Mouse (Mus musculus) heart, adult 2 months (tissue): ENCODE results near the gene Gm11569. TPM values are rescaled to one million over a fixed set of nuclear protein-coding genes. Genes with fewer than 3 reads are reported as not detected.
"Not testable (repeated sequence)": the region's sequence is repeated elsewhere in the genome, so short reads cannot be mapped to it uniquely, and the experiment has no call there.

ENCODE experiments used
- DNase-seq, 2 experiments: peaks; one replicate each; pipeline ENCODE4 v3.0.0; 2021
- H3K27ac ChIP-seq: fragments of 200-600 bp; 2 replicates; pipeline ENCODE4 v1.8.1; 2022
- H3K27me3 ChIP-seq: fragments of 200-500 bp; 2 replicates; pipeline ENCODE4 v1.6.1; 2012; ENCODE audit warnings: mild to moderate bottlenecking, low read length, inconsistent platforms, mixed read lengths; ENCODE audit not compliant: control insufficient read depth, insufficient read depth
- H3K36me3 ChIP-seq: fragments of 200-500 bp; 2 replicates; pipeline ENCODE4 v1.6.1; 2012; ENCODE audit warnings: low read length, inconsistent platforms; ENCODE audit not compliant: control insufficient read depth, insufficient read depth
- H3K4me1 ChIP-seq: fragments of 200-500 bp; 2 replicates; pipeline ENCODE4 v1.6.1; 2011; ENCODE audit warnings: low read length; ENCODE audit not compliant: control insufficient read depth, insufficient read depth
- H3K4me3 ChIP-seq: fragments of 200-600 bp; 2 replicates; pipeline ENCODE4 v1.8.1; 2022
- H3K79me2 ChIP-seq: fragments of 200-500 bp; replicated peaks from 2 replicates; pipeline ENCODE4 v1.6.1; 2012; ENCODE audit warnings: mild to moderate bottlenecking, inconsistent platforms, low read length, moderate library complexity, mixed read lengths; ENCODE audit not compliant: control insufficient read depth, insufficient read depth
- H3K9ac ChIP-seq: fragments of 200-500 bp; 2 replicates; pipeline ENCODE4 v1.6.1; 2012; ENCODE audit warnings: low read depth, mild to moderate bottlenecking, control low read depth, inconsistent platforms, low read length, mixed read lengths
- CTCF ChIP-seq: fragments of 200-600 bp; IDR thresholded peaks from 2 replicates; pipeline ENCODE4 v1.8.1; 2022; ENCODE audit warnings: antibody characterized with exemption, mild to moderate bottlenecking, moderate library complexity
- EP300 ChIP-seq: fragments of 200-500 bp; IDR thresholded peaks from 2 replicates; pipeline ENCODE4 v1.6.1; 2011; ENCODE audit warnings: low read depth, low read length, control low read depth; ENCODE audit not compliant: insufficient read depth
- POLR2A ChIP-seq: fragments of 200-500 bp; IDR thresholded peaks from 2 replicates; pipeline ENCODE4 v1.6.1; 2011; ENCODE audit warnings: mild to moderate bottlenecking, low read depth, low read length, control low read depth; ENCODE audit not compliant: insufficient read depth
- whole genome bisulfite sequencing: fragments of 180-500 bp; shearing (Covaris S2); methylation state at CpG from one replicate; pipeline ENCODE4 v1.1.7; 2018; 5-methylcytosine and 5-hydroxymethylcytosine counted together
- intact Hi-C: fragments of 180-260 bp; cut with DNase I; formaldehyde crosslinking; loops from one replicate; pipeline ENCODE4 v1.15.1; 2025
- long read RNA-seq: library from polyadenylated mRNA; stranded (forward); transcript quantifications from one replicate; pipeline ENCODE4 v2.0.0, GENCODE M21; 2021
- polyA plus RNA-seq: library from polyadenylated mRNA; depleted of rRNA; stranded (reverse); fragments of >200 nt; gene quantifications from 2 replicates; pipeline ENCODE4 v1.2.3, GENCODE M21; 2012; rRNA removed
- total RNA-seq, 2 experiments: library from RNA; stranded (reverse); gene quantifications; 2 replicates each; pipeline ENCODE4 v1.2.3; 2021

Gm11569 gene
- not detected for total RNA-seq
- not detected in 2 replicates for polyA plus RNA-seq
- long read RNA-seq, result 0 reads

GRCm38 (mm10) chr11:99798832-99799231, at the start of gene Gm11569:
Gene Gm11569 (minus strand): TSS chr11:99798932.
- DNase-seq, intact Hi-C loops, H3K4me1 ChIP-seq, H3K27ac ChIP-seq, H3K4me3 ChIP-seq, H3K9ac ChIP-seq, H3K79me2 ChIP-seq, H3K27me3 ChIP-seq, H3K36me3 ChIP-seq: not testable (repeated sequence)
- WGBS, result no CpG with 5 or more reads among the region's 1 CpGs

- intact Hi-C loops, result no loop called here
- Histone ChIP-seq H3K27me3 (no peaks in the 10 kb centered on the region), H3K36me3 (no peaks in the 10 kb centered on the region), H3K9ac (no peak overlapping the region), H3K4me1 (no peaks in the 10 kb centered on the region), H3K27ac (no peak overlapping the region), H3K4me3 (no peak overlapping the region), H3K79me2 (no peaks in the 10 kb centered on the region)
- TF ChIP-seq EP300 (no peak), POLR2A (no peak), CTCF (no peak)
- 72% methylated on average over 2 of the region's 2 CpGs for WGBS
- DNase-seq, result no peak
Measured at GRCm38 (mm10) chr11:99846746-99847145, 48.0 kb upstream of the Gm11569 start.

- Histone ChIP-seq H3K4me1 (no peaks in the 10 kb centered on the region), H3K79me2 (no peaks in the 10 kb centered on the region), H3K27ac (no peak overlapping the region), H3K27me3 (no peaks in the 10 kb centered on the region), H3K4me3 (no peak overlapping the region), H3K36me3 (no peaks in the 10 kb centered on the region), H3K9ac (no peak overlapping the region)
- WGBS, result 73% methylated on average over 1 of the region's 1 CpGs
- no peak for DNase-seq
- TF ChIP-seq POLR2A (no peak), EP300 (no peak), CTCF (no peak)
- intact Hi-C loops, result no loop called here
Measured at GRCm38 (mm10) chr11:99842185-99842584, 43.5 kb upstream of the Gm11569 start.

GRCm38 (mm10) chr11:99837966-99838365, 39.2 kb upstream of the Gm11569 start, which contains the start of gene 2300003K06Rik:
Gene 2300003K06Rik (minus strand): TSS chr11:99838066.
- no peaks in the 10 kb centered on the region for H3K36me3 ChIP-seq
- no peak for TF ChIP-seq CTCF
- TF ChIP-seq POLR2A, result no peak
- no peak for TF ChIP-seq EP300
- no peaks in the 10 kb centered on the region for H3K4me1 ChIP-seq
- no peak within 1 kb of the TSS for H3K9ac ChIP-seq
- 43% methylated on average over 1 of the region's 1 CpGs for WGBS
- no peak within 1 kb of the TSS for H3K4me3 ChIP-seq
- no peaks in the 10 kb centered on the region for H3K79me2 ChIP-seq
- H3K27me3 ChIP-seq, result no peaks in the 10 kb centered on the region
- H3K27ac ChIP-seq, result no peak within 1 kb of the TSS
- no peak for DNase-seq
- intact Hi-C loops, result no loop called here

- intact Hi-C loops, H3K36me3 ChIP-seq, H3K4me1 ChIP-seq, H3K27ac ChIP-seq, H3K9ac ChIP-seq, H3K4me3 ChIP-seq, H3K27me3 ChIP-seq, DNase-seq, H3K79me2 ChIP-seq: not testable (repeated sequence)
- 69% methylated on average over 2 of the region's 2 CpGs for WGBS
Measured at GRCm38 (mm10) chr11:99815566-99815965, 16.8 kb upstream of the Gm11569 start, which contains the start of gene Gm11564. Gene Gm11564 (minus strand): TSS chr11:99815666.

GRCm38 (mm10) chr11:99809792-99810191, 11.1 kb upstream of the Gm11569 start, which contains the start of gene Krtap4-13:
Gene Krtap4-13 (minus strand): TSS chr11:99809892.
- H3K36me3 ChIP-seq, H3K9ac ChIP-seq, H3K27me3 ChIP-seq, H3K79me2 ChIP-seq, intact Hi-C loops, DNase-seq, H3K4me1 ChIP-seq, H3K27ac ChIP-seq, H3K4me3 ChIP-seq: not testable (repeated sequence)

- WGBS, result no CpG with 5 or more reads among the region's 1 CpGs
- H3K36me3 ChIP-seq, H3K27me3 ChIP-seq, H3K4me3 ChIP-seq, H3K27ac ChIP-seq, DNase-seq, H3K9ac ChIP-seq, intact Hi-C loops, H3K4me1 ChIP-seq, H3K79me2 ChIP-seq: not testable (repeated sequence)
Measured at GRCm38 (mm10) chr11:99804346-99804745, 5.6 kb upstream of the Gm11569 start, which contains the start of gene Gm11554. Gene Gm11554 (minus strand): TSS chr11:99804446.
